10 mouse cellular contexts compared by ENCODE assay signal in the genomic region with DNA sequence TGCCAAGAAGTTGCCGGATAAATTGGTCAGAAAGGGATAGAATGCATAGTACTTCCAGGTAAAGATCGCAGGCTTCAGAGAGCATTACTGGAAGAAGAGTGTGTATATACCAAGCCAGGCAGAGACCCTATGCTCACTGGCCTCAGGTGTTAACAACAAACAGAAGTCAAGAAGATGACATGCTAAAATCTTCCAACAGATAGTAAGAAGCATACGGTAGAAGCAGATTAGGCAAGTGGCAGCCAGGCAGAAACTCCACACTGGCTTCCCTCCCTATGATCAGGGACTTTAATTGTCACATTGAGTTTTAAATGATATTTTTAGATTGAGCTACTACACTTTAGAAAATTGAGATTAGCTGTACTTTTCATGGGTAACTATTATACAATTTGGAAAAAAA.
"Had no signal": no experiment of that assay in that cellular context is flagged by ENCODE, and none has a peak within 500 bp of the region (broad histone marks: within the 10 kb centered on the region; RNA-seq: fewer than 3 reads in every experiment).

No protein-coding gene starts in this region.

- H3K36me3 ChIP-seq: midbrain, embryonic 13.5 days had no signal

- H3K27me3 ChIP-seq: midbrain, embryonic 13.5 days had no signal

- H3K4me3 ChIP-seq: midbrain, embryonic 13.5 days had no signal

- H3K9ac ChIP-seq: midbrain, embryonic 13.5 days had no signal

- H3K4me1 ChIP-seq: midbrain, embryonic 13.5 days had no signal

- H3K9me3 ChIP-seq: midbrain, embryonic 13.5 days had no signal

- H3K4me2 ChIP-seq: midbrain, embryonic 13.5 days had no signal

- H3K27ac ChIP-seq: kidney, postnatal 0 days; midbrain, embryonic 13.5 days had no signal

- ATAC-seq: lung, postnatal 0 days; midbrain, embryonic 13.5 days had no signal

- DNase-seq: kidney, adult 9 months; kidney, postnatal 36 days; layer of hippocampus, adult 9-11 months; left cerebral cortex, postnatal 4 days; lung, adult 2 months; lung, postnatal 36 days; right cerebral cortex, postnatal 25 days had no signal
